Mouse (Mus musculus): ENCODE data around the gene Rin2.

GRCm38 (mm10) chr2:145861193-145862123 lies 186.4 kb downstream of the Rin2 start:
- TF ChIP-seq CTCF (IDR thresholded peaks at IDR 0.05; ENCODE audit: low read depth, low read length), result no peak
- TF ChIP-seq POLR2A (IDR thresholded peaks at IDR 0.05; ENCODE audit: extremely low read depth, insufficient read depth, low read length), result no peak

All from liver, adult 2 months (tissue).